50 mouse cellular contexts compared by ENCODE assay signal in genomic region chr13:8972972-8973371, GRCm38 (mm10). TPM values are rescaled to one million over a fixed set of nuclear protein-coding genes. Genes with fewer than 3 reads are reported as not detected.
"Had no signal": no experiment of that assay in that cellular context is flagged by ENCODE, and none has a peak within 500 bp of the region (broad histone marks: within the 10 kb centered on the region; RNA-seq: fewer than 3 reads in every experiment).

No protein-coding gene starts in this region.

- H3K27me3 ChIP-seq: heart, embryonic 12.5 days; heart, embryonic 13.5 days; heart, embryonic 15.5 days; hindbrain, embryonic 12.5 days; hindbrain, embryonic 15.5 days; intestine, embryonic 15.5 days; kidney, embryonic 15.5 days had no signal

- H3K4me2 ChIP-seq: heart, embryonic 11.5 days; heart, embryonic 12.5 days; heart, embryonic 13.5 days; heart, embryonic 15.5 days; hindbrain, embryonic 12.5 days; hindbrain, embryonic 15.5 days; intestine, embryonic 15.5 days; kidney, embryonic 15.5 days had no signal

- DNase-seq: heart, postnatal 10 days; heart, postnatal 14 days; heart, postnatal 36 days; heart, postnatal 4 days; kidney, adult 11 months; kidney, adult 18-20 months; kidney, adult 2 months; kidney, adult 8-10 months; kidney, adult 9 months; kidney, postnatal 10 days; kidney, postnatal 14 days; kidney, postnatal 25 days; kidney, postnatal 36 days; kidney, postnatal 4 days; layer of hippocampus, adult 9-11 months had no signal

- ATAC-seq: hindbrain, embryonic 16.5 days; hindbrain, postnatal 0 days; inflammation-experienced regulatory T-cells, adult 6 months; intestine, embryonic 15.5 days; intestine, embryonic 16.5 days; intestine, postnatal 0 days had no signal

- H3K9me3 ChIP-seq: heart, embryonic 10.5 days; heart, embryonic 12.5 days; heart, embryonic 13.5 days; heart, embryonic 15.5 days; hindbrain, embryonic 10.5 days; hindbrain, embryonic 12.5 days; hindbrain, embryonic 15.5 days; intestine, embryonic 15.5 days; kidney, embryonic 15.5 days had no signal

- H3K4me3 ChIP-seq: heart, embryonic 10.5 days; heart, embryonic 12.5 days; heart, embryonic 13.5 days; heart, embryonic 15.5 days; hindbrain, embryonic 10.5 days; hindbrain, embryonic 12.5 days; hindbrain, embryonic 15.5 days; intestine, embryonic 15.5 days; kidney, embryonic 15.5 days; layer of hippocampus, adult 2 months; left cerebral cortex, adult 2 months had no signal

- H3K9ac ChIP-seq: heart, embryonic 12.5 days; heart, embryonic 13.5 days; heart, embryonic 15.5 days; hindbrain, embryonic 12.5 days; hindbrain, embryonic 15.5 days; intestine, embryonic 15.5 days; kidney, embryonic 15.5 days had no signal

- H3K27ac ChIP-seq: heart, embryonic 10.5 days; heart, embryonic 13.5 days; heart, embryonic 15.5 days; hindbrain, embryonic 10.5 days; hindbrain, embryonic 12.5 days; hindbrain, embryonic 15.5 days; hindbrain, postnatal 0 days; intestine, embryonic 15.5 days; kidney, embryonic 15.5 days; kidney, postnatal 0 days; layer of hippocampus, adult 2 months; left cerebral cortex, adult 2 months had no signal

- H3K4me1 ChIP-seq: heart, embryonic 10.5 days; heart, embryonic 12.5 days; heart, embryonic 13.5 days; heart, embryonic 15.5 days; hindbrain, embryonic 10.5 days; hindbrain, embryonic 12.5 days; hindbrain, embryonic 15.5 days; intestine, embryonic 15.5 days; kidney, embryonic 15.5 days had no signal

RNA-seq across cellular contexts. Expression of gene Idi2, which starts 20.3 kb away (rescaled TPM):
- total RNA-seq: heart, postnatal 10 days; heart, postnatal 14 days; heart, postnatal 25 days; heart, postnatal 36 days; heart, postnatal 4 days; hematopoietic stem cell, adult 5-6 weeks; hindbrain, postnatal 0 days; layer of hippocampus, adult 18-20 months; layer of hippocampus, adult 2 months; layer of hippocampus, adult 8-10 months; layer of hippocampus, postnatal 10 days; layer of hippocampus, postnatal 14 days; layer of hippocampus, postnatal 25 days; left cerebral cortex, adult 18-20 months; left cerebral cortex, adult 2 months; left cerebral cortex, adult 8-10 months had no signal
- polyA plus RNA-seq: heart, embryonic 10.5 days; heart, embryonic 12.5 days; heart, embryonic 13.5 days; heart, embryonic 14.5 days; heart, embryonic 15.5 days; heart, postnatal 0 days; hindbrain, embryonic 10.5 days; hindbrain, embryonic 11.5 days; hindbrain, embryonic 12.5 days; hindbrain, embryonic 15.5 days; hindbrain, embryonic 16.5 days; hindbrain, postnatal 0 days; inflammation-experienced regulatory T-cells, adult 6 months; intestine, embryonic 14.5 days; intestine, embryonic 15.5 days; intestine, embryonic 16.5 days; intestine, postnatal 0 days; kidney, adult 2 months; kidney, embryonic 14.5 days; kidney, embryonic 15.5 days; kidney, embryonic 16.5 days; kidney, postnatal 0 days; large intestine, adult 2 months had no signal

RNA-seq across cellular contexts. Expression of gene Gm9745, which starts 24.9 kb away (rescaled TPM):
- total RNA-seq: heart, postnatal 10 days; heart, postnatal 14 days; heart, postnatal 25 days; heart, postnatal 36 days; heart, postnatal 4 days; hematopoietic stem cell, adult 5-6 weeks; hindbrain, postnatal 0 days; layer of hippocampus, adult 18-20 months; layer of hippocampus, adult 2 months; layer of hippocampus, adult 8-10 months; layer of hippocampus, postnatal 10 days; layer of hippocampus, postnatal 14 days; layer of hippocampus, postnatal 25 days; left cerebral cortex, adult 18-20 months; left cerebral cortex, adult 2 months had no signal
- polyA plus RNA-seq: heart, embryonic 10.5 days; heart, embryonic 11.5 days; heart, embryonic 12.5 days; heart, embryonic 13.5 days; heart, embryonic 14.5 days; heart, embryonic 15.5 days; heart, embryonic 16.5 days; heart, postnatal 0 days; hindbrain, embryonic 10.5 days; hindbrain, embryonic 11.5 days; hindbrain, embryonic 12.5 days; hindbrain, embryonic 15.5 days; hindbrain, embryonic 16.5 days; hindbrain, postnatal 0 days; inflammation-experienced regulatory T-cells, adult 6 months; intestine, embryonic 14.5 days; intestine, embryonic 15.5 days; intestine, embryonic 16.5 days; intestine, postnatal 0 days; kidney, adult 2 months; kidney, embryonic 14.5 days; kidney, embryonic 15.5 days; kidney, embryonic 16.5 days; kidney, postnatal 0 days; large intestine, adult 2 months had no signal
